Mouse (Mus musculus): ENCODE data around the gene Cnnm1.

The Cnnm1 gene

GRCm38 (mm10) chr19:43510436-43511220 is 70.4 kb downstream of the Cnnm1 start:
- in situ Hi-C loops (cut with MboI, MseI): no loop called here

DNA sequence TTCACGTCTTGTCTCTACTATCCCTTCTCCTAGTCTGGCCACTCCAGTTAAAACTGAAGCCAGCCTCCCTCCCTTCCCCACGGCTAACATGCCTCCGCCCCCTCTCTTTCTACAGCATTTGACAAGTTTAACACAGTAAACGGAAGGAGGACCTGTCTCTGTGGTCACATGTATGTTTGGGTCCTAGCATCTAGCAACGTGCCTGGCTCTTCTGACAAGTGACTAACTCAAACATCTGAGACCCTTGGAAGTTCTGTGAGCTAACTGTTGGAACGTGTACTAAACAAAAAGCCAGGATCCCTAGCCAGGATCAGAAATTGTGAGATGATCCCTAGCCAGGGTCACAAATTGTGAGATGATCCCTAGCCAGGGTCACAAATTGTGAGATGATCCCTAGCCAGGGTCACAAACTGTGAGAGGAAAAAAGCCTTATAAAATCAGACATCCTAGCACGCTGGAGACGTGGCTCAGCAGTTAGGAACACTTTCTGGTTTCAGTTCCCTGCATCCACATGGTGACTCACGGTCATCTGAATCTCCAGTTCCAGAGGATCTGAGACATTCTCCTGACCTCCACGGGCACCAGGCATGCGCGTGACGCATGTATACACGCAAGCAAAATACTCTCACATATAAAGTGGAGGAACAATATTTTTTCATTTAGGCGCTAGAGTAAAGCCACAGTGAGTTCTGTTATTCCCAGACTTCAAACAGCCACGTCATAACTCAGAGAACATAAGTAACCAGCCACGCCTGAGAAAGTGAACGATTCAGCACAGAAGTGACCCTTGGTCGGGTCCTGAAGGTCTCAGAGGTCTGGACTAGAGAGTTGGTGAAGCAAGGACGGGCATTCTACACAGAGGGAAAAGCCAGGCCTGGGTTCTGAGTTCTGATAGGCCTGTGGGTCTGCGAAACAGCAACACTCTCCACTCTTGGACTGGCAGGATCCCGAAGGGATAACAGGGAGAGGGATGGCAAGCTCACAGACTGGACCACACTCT is 71.7 kb downstream of the Cnnm1 start:
- in situ Hi-C loops (cut with MboI, MseI): no loop called here

GRCm38 (mm10) chr19:43513874-43514273 is 73.6 kb downstream of the Cnnm1 start:
- in situ Hi-C loops (cut with MboI, MseI): no loop called here

GRCm38 (mm10) chr19:43515668-43516396 is 75.6 kb downstream of the Cnnm1 start:
- in situ Hi-C loops (cut with MboI, MseI): no loop called here

DNA sequence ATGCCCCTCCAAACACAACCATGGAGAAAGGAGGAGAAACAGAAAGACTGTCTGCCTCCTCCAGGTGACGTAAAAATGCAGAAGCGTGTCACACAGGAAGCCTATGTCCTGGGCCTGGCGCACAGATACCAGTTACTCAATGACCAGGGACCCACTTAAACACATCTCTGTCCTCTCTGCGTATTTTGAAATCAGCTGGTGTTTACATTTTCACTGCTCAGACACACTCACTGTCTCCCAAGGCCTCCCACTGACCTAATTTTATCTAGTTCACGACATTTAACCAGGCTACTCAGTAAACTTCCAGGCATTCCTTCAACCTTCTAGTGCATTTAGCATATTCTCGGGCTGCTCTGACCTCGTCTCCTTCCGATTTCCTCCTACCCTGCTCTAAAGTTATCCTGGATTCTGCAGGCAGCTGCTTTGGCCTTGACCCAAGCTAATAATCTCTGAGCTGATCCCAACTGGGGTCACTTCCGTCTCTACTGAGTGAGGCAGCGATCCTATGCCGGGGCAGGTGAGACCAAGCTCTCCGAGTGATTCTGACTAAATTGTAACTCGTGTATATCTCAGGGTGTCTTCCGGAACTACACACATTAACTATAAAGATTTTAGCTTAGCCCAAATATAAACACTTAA is 76.3 kb downstream of the Cnnm1 start:
- in situ Hi-C loops (cut with MboI, MseI): no loop called here

- in situ Hi-C loops (cut with MboI, MseI): no loop called here
Measured at GRCm38 (mm10) chr19:43517320-43517719, 77.1 kb downstream of the Cnnm1 start.

DNA sequence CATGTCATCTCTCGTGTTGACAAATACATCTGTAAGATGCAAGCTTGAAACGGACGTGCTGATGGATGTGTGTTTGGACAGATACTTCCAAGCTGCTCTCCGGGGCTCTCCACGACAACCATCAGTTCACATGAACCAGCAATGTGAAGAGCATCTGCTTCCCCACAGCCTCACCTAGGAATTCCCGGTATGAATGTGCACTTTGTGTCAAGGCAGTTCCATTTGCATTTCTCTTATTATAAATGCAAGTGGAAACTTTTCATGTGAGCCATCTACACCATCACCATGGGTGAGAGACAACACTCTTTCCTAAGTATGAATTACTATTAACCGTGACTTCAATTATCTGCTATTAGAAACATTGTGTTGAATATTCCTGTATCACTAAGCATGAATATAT is 77.6 kb downstream of the Cnnm1 start:
- in situ Hi-C loops (cut with MboI, MseI): no loop called here

DNA sequence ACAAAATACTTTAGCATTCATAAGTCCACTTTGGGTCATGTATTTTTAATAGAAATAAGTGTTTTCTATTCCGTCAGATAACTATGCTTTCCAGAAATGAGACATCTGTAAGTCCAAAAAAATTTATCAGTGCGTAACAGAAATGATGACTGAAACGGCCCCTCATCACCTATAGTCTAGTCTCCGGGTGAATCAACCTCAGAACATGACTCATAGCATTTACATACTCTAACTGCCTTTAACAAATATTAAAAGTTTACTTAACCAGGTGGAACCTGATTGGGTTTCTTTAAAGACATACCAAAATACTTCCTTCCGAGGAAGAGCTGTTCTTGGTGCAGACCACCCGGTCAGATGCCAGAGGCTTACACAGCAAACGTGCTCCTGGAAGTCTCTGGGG is 78.0 kb downstream of the Cnnm1 start:
- in situ Hi-C loops (cut with MboI, MseI): no loop called here

DNA sequence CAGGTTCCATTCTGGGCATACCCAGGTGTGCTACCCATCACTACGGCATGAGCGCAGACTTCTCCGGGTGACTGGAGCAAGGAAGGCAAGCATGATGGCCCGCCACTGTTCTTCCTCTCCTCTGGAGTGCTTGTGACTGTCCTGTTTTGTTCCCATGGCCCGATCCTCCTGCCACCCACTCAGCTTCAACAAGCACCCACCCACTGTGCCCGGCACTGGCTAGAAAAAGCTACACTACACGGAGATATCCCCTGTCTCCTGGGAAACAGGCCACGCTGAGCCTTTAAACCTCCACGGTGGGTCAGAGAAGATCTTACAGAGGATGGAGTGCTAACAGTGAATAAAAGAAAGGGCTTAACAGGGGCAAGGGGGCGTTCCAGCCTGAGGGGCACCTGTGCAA is 79.0 kb downstream of the Cnnm1 start:
- in situ Hi-C loops (cut with MboI, MseI): no loop called here

DNA sequence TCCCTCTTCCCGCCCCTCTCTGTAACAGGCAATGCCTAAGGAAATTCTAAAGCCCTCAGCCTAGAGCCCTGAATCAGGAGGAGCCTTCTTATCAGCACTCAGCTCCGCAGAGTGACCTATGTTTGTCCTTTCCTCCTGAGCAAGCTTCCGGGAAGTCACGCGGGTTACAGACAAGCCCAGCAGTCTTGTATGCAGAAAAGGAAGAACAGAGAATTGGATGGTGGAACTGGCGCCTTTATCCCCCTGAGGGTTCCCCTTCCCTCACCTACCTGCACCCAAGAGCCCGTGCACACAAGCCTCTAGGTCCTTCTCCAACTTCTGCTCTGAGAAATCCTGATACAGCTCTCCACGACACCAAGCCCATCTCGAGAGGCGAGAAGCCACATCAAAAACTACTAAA is 80.2 kb downstream of the Cnnm1 start:
- in situ Hi-C loops (cut with MboI, MseI): no loop called here

- in situ Hi-C loops (cut with MboI, MseI): no loop called here
Measured at GRCm38 (mm10) chr19:43521362-43521761, 81.1 kb downstream of the Cnnm1 start.

GRCm38 (mm10) chr19:43521996-43522395 is 81.8 kb downstream of the Cnnm1 start:
- in situ Hi-C loops (cut with MboI, MseI): no loop called here

DNA sequence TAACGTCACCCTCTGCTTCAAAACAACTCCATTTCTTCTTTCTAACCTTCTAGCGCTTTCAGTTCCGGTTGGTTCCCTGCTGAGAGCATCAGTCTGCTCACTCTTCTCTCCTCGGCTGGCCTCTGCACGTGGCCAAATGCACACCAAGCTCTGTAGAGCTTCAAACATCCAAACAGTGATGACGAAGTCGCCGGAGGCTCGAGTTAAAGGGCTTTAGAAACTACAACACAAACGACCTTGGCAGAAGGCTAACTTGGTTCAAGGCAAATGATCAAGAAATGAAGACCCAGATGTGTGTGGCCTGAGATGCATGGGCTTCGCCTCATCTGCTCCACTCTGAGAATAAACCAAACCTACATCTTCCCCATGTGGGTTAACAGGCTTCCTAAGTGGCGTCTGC is 83.3 kb downstream of the Cnnm1 start:
- in situ Hi-C loops (cut with MboI, MseI): no loop called here

GRCm38 (mm10) chr19:43524187-43525103 is 84.2 kb downstream of the Cnnm1 start, which contains the start of gene Got1:
Gene Got1, minus strand, starts transcription at chr19:43524605.
- in situ Hi-C loops (cut with MboI, MseI): no loop called here

- in situ Hi-C loops (cut with MboI, MseI): no loop called here
Measured at GRCm38 (mm10) chr19:43525104-43525482, 84.9 kb downstream of the Cnnm1 start.

DNA sequence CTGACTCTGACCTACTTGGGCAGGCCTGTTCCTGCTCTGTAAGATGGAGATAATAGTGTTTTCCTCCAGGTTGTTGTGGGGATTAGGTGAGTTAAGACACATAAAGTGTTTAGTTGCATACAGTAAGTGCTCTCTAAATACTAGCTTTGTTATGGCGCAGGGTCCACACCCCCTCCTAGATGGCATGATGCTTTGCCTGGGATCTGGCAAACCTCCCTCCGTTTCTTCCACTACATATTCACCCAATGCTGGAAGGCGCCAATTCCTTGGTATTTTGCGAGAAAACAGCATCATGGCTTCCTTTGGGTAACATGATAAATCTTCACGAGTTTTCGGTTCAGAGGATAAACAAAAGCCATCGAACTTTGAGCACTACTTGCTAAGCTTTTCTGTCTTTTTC is 85.3 kb downstream of the Cnnm1 start:
- in situ Hi-C loops (cut with MboI, MseI): no loop called here

DNA sequence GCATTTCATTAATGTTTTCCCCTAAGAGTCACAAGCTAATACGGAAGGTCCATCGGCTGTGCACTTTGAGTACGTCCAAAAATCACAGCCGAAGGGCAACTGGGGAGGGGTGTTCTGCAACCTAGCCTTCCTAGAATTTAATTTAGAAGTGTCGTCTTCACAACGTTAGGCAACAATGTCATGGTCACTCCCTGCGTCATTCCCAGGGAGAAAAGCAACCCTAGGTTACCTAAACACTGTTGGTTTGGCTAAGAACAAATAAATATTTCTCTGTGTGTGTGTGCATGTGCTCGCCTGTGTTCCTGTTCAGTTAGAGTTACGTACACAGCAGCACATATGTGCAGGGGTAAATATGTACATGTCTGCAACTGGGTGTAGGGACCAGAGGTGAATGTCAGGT is 85.8 kb downstream of the Cnnm1 start:
- in situ Hi-C loops (cut with MboI, MseI): no loop called here

DNA sequence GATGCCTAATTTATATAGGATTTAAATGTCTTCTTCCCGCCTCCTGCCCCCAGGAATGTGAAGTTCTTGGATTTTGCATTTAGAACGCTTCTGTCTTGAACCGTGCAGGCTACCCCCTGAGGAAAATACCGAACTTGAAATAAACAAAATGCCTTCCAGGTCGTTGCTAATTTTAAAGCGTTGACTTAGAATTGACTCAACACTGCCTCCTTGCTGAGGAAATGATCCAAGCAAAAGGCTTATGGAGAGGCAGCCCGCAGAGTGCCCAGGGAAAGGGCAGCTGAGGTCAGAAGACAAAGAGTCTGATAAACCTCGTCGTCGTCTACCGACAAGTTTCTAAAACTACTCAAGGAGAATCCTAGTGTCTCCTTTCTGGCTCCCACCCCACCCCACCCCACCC is 86.9 kb downstream of the Cnnm1 start:
- in situ Hi-C loops (cut with MboI, MseI): no loop called here

DNA sequence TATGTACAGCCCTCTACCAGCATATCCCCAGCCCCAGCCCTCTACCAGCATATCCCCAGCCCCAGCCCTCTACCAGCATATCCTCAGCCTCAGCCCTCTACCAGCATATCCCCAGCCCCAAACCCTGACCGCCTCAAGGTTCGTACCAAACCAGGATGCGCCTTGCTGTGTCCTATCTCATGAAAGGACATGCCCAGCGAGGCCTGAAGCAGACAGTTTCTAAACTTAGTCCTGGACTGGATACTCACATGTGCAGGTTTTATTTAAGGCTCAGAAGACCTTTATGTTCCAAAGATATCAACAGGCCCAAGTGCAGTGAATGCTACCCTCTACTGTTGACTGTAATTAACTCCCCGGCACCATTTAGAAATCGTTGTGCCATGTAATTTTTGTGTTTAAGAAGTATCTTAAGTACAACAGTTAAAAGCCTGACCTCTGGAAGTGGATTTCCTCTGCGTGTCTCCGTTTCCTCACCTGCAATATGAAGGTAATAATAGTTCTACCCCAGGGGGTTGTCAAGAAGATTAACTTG is 87.9 kb downstream of the Cnnm1 start:
- in situ Hi-C loops (cut with MboI, MseI): no loop called here

DNA sequence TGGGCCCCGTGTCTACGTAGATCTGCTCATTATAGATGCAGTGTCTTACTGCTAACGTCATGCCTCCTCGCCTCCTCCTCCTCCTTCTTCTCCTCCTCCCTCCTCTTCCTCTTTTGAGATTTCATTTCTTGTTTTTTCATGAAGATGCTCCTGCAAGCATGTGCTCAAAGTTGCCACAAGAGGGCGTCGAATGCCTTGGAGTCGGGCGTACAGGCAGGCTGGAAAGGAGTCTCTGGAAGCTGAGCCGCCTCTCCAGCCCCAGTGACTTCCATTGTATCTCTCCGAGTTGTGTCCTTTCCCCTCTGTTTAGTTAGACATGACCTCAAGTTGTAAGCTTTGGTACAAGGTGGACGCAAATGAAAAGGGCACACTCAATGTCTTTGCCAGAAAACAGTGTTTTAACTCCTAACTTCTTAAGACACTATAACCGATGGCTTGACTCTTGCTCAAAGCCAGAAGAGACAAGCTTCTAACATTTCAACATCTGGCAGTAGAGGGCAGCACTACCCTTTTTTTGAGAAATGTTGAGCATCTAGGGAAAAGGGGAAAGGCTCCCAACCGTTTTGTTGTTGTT is 90.0 kb downstream of the Cnnm1 start:
- in situ Hi-C loops (cut with MboI, MseI): no loop called here
